Mouse (Mus musculus) thymus, adult 2 months (tissue): ENCODE measurements around the gene Sp7. TPM values are rescaled to one million over a fixed set of nuclear protein-coding genes. Genes with fewer than 3 reads are reported as not detected.

Experiments used
- DNase-seq: peaks from one replicate; pipeline ENCODE4 v3.0.0; 2021
- H3K27ac ChIP-seq: fragments of 200-500 bp; 2 replicates; pipeline ENCODE4 v1.5.1; 2012; ENCODE audit warnings: low read length, control low read depth; ENCODE audit not compliant: control insufficient read depth, insufficient read depth
- H3K27me3 ChIP-seq: fragments of 200-500 bp; 2 replicates; pipeline ENCODE4 v1.6.1; 2012; ENCODE audit warnings: mild to moderate bottlenecking, low read length, moderate library complexity, mixed read lengths; ENCODE audit not compliant: control insufficient read depth, insufficient read depth
- H3K36me3 ChIP-seq: fragments of 200-500 bp; 2 replicates; pipeline ENCODE4 v1.6.1; 2012; ENCODE audit warnings: mild to moderate bottlenecking, low read length, moderate library complexity; ENCODE audit not compliant: control insufficient read depth, insufficient read depth
- H3K4me1 ChIP-seq: fragments of 200-500 bp; replicated peaks from 2 replicates; pipeline ENCODE4 v1.6.1; 2012; ENCODE audit warnings: low read length; ENCODE audit not compliant: control insufficient read depth, insufficient read depth
- H3K4me3 ChIP-seq: fragments of 200-500 bp; 2 replicates; pipeline ENCODE4 v1.5.1; 2012; ENCODE audit warnings: mild to moderate bottlenecking, low read length, control low read depth, moderate library complexity; ENCODE audit not compliant: control insufficient read depth, insufficient read depth
- CTCF ChIP-seq: fragments of 200-500 bp; IDR thresholded peaks from 2 replicates; pipeline ENCODE4 v1.5.1; 2012; ENCODE audit warnings: mild to moderate bottlenecking, control low read depth, low read length, moderate library complexity, borderline replicate concordance; ENCODE audit not compliant: control insufficient read depth, poor library complexity, insufficient read depth; ENCODE audit errors: extremely low read depth
- POLR2A ChIP-seq: fragments of 200-500 bp; IDR thresholded peaks from 2 replicates; pipeline ENCODE4 v1.6.1; 2012; ENCODE audit warnings: mild to moderate bottlenecking, low read length, control low read depth, moderate library complexity; ENCODE audit not compliant: control insufficient read depth, poor library complexity, insufficient read depth; ENCODE audit errors: extremely low read depth
- WGBS: fragments of 180-500 bp; shearing (Covaris S2); methylation state at CpG from one replicate; pipeline ENCODE4 v1.1.7; 2018; 5-methylcytosine and 5-hydroxymethylcytosine counted together
- polyA plus RNA-seq: library from polyadenylated mRNA; depleted of rRNA; stranded (reverse); fragments of >200 nt; gene quantifications from 2 replicates; pipeline ENCODE4 v1.2.3, GENCODE M21; 2012; rRNA removed

Sp7 gene
- polyA plus RNA-seq, 1 experiment = 0.13 TPM

DNA sequence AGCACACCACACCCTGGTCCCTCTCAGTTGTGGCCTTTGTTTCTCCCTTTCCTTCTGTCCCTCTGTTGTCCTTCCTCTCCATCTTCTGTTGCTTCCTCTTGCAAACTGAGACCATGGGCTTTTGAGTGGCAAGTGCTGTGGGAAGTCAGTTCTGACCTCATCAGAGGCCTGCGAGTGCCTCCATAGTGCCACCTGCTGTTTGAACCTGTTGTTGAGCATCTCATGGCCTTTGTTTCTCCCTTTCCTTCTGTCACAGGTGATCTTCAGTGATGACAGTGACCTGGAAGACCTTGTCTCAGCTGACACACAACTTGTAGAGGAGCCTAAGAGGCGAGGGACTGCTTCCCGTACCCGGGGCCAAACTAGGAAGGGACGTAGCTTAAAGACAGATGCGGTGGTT is 50.7 kb downstream of the Sp7 start:
- peak; percentile 67 for DNase-seq
- Histone ChIP-seq H3K4me1 (no peaks in the 10 kb centered on the region), H3K36me3 (peaks cover 21% of the 10 kb centered on the region), H3K27ac (no peak overlapping the region), H3K27me3 (no peaks in the 10 kb centered on the region), H3K4me3 (no peak overlapping the region)
- TF ChIP-seq CTCF (peak; percentile 45; the same call in 1 of the 2 replicates), POLR2A (no peak)
- WGBS = 88% methylated on average over 6 of the region's 6 CpGs

- no peak for DNase-seq
- 91% methylated on average over 8 of the region's 8 CpGs for WGBS
- Histone ChIP-seq H3K27ac (no peak overlapping the region), H3K36me3 (peaks cover 21% of the 10 kb centered on the region), H3K27me3 (no peaks in the 10 kb centered on the region), H3K4me1 (0 out of 2 replicates have a peak, but pooled peaks cover 2% of the 10 kb centered on the region), H3K4me3 (no peak overlapping the region)
- TF ChIP-seq POLR2A = no peak
- no peak for TF ChIP-seq CTCF
Observed at GRCm38 (mm10) chr15:102315292-102315691, 51.7 kb downstream of the Sp7 start.

DNA sequence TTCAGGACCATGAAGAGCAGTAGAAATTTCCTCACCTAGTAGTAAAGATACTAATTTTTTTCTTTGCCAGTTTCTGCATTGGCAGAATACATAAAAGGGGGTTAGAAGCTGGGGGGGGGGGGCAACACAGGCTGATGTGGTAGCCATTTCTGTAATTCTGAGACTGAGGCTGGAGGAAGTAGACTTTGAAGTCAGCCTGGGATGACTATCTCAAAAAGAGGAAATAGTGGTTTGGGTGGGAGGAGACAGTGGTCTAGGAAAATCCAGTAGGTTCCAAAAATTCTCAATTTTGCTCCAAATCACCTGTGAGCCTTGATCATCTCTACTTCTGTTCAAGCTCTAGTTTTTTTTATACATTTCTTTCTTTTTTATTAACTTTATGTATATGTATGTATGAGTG is 55.5 kb downstream of the Sp7 start:
- no peak for DNase-seq
- TF ChIP-seq POLR2A (no peak), CTCF (no peak)
- peaks cover 35% of the 10 kb centered on the region for H3K36me3 ChIP-seq
- H3K27ac ChIP-seq = no peak overlapping the region
- H3K4me3 ChIP-seq = no peak overlapping the region
- 0 out of 2 replicates have a peak, but pooled peaks cover 2% of the 10 kb centered on the region for H3K4me1 ChIP-seq
- no peaks in the 10 kb centered on the region for H3K27me3 ChIP-seq

GRCm38 (mm10) chr15:102310074-102310845 is 56.7 kb downstream of the Sp7 start:
- no peak for TF ChIP-seq POLR2A
- no peak for TF ChIP-seq CTCF
- Histone ChIP-seq H3K4me3 (no peak overlapping the region), H3K36me3 (peaks cover 48% of the 10 kb centered on the region), H3K27ac (no peak overlapping the region), H3K27me3 (no peaks in the 10 kb centered on the region), H3K4me1 (0 out of 2 replicates have a peak, but pooled peaks cover 2% of the 10 kb centered on the region)
- WGBS = 94% methylated on average over 10 of the region's 10 CpGs
- DNase-seq = no peak

DNA sequence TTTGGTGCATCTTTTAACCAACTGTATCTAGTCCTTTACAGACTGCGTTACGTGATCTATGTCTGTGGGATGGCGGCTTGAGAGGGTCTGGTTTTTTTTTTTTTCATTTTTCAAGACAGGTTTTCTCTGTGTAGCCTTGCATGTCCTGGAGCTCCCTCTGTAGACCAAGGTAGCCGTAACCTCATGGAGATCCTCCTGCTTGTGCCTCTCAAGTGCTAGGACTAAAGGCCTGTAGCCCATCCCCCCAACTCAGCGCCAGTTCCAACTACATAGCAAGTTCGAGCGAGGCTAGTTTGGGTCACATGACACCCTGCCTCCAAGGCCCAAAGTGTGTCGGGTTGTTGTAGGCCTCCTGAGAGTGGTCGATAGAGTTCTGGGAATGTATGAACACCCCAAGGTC is 58.3 kb downstream of the Sp7 start:
- H3K27ac ChIP-seq = no peak overlapping the region
- no peak for DNase-seq
- no peak overlapping the region for H3K4me3 ChIP-seq
- WGBS = 97% methylated on average over 9 of the region's 9 CpGs
- H3K36me3 ChIP-seq = peaks cover 53% of the 10 kb centered on the region
- no peak for TF ChIP-seq POLR2A
- TF ChIP-seq CTCF = no peak
- H3K27me3 ChIP-seq = no peaks in the 10 kb centered on the region
- 0 out of 2 replicates have a peak, but pooled peaks cover 2% of the 10 kb centered on the region for H3K4me1 ChIP-seq

Other genes with a start within 250 kb of the Sp7 start
- 40.8 and 43.1 TPM in 2 replicates for gene Spryd3, start 230.9 kb downstream of the Sp7 start, polyA plus RNA-seq
- gene Igfbp6, start 222.8 kb downstream of the Sp7 start, polyA plus RNA-seq = 17.8 and 30.2 TPM in 2 replicates
- gene Soat2, start 216.7 kb downstream of the Sp7 start, polyA plus RNA-seq = 3.8 and 4.1 TPM in 2 replicates
- 69.6 and 71.9 TPM in 2 replicates for gene Zfp740, start 163.9 kb downstream of the Sp7 start, polyA plus RNA-seq
- 77.6 and 82.1 TPM in 2 replicates for gene Csad, start 162.5 kb downstream of the Sp7 start, polyA plus RNA-seq
- gene Itgb7, start 135.2 kb downstream of the Sp7 start, polyA plus RNA-seq = 72.6 and 82.8 TPM in 2 replicates
- gene Rarg, start 109.7 kb downstream of the Sp7 start, polyA plus RNA-seq = 18.9 and 23.7 TPM in 2 replicates
- 0.30 and 0.31 TPM in 2 replicates for gene Gm9918, start 96.6 kb downstream of the Sp7 start, polyA plus RNA-seq
- gene Mfsd5, start 87.7 kb downstream of the Sp7 start, polyA plus RNA-seq = 87.9 and 92.5 TPM in 2 replicates
- gene Espl1, start 70.9 kb downstream of the Sp7 start, polyA plus RNA-seq = 51.5 and 55.6 TPM in 2 replicates
- gene Pfdn5, start 41.1 kb downstream of the Sp7 start, polyA plus RNA-seq = 76.0 and 93.2 TPM in 2 replicates
- gene Myg1, start 35.5 kb downstream of the Sp7 start, polyA plus RNA-seq = 104 and 105 TPM in 2 replicates
- 106 and 107 TPM in 2 replicates for gene Aaas, start 16.4 kb downstream of the Sp7 start, polyA plus RNA-seq
- gene Sp1, start 39.0 kb upstream of the Sp7 start, polyA plus RNA-seq = 45.0 and 52.1 TPM in 2 replicates
- 0.65 and 1.7 TPM in 2 replicates for gene Amhr2, start 78.2 kb upstream of the Sp7 start, polyA plus RNA-seq
- 109 and 123 TPM in 2 replicates for gene Prr13, start 91.8 kb upstream of the Sp7 start, polyA plus RNA-seq
- gene Pcbp2, start 103.4 kb upstream of the Sp7 start, polyA plus RNA-seq = 846 and 935 TPM in 2 replicates
- gene Gm10337, start 136.5 kb upstream of the Sp7 start, polyA plus RNA-seq = not detected in 2 replicates
- 11.3 and 12.7 TPM in 2 replicates for gene Map3k12, start 149.9 kb upstream of the Sp7 start, polyA plus RNA-seq
- 133 and 166 TPM in 2 replicates for gene Tarbp2, start 151.0 kb upstream of the Sp7 start, polyA plus RNA-seq
- 10.8 and 11.7 TPM in 2 replicates for gene Npff, start 157.8 kb upstream of the Sp7 start, polyA plus RNA-seq